Mouse (Mus musculus) stomach, postnatal 0 days (tissue): Measurements from ENCODE around the gene Tprn. TPM values are rescaled to one million over a fixed set of nuclear protein-coding genes. Genes with fewer than 3 reads are reported as not detected.

Experiments used
- ATAC-seq: fragments of 200-750 bp; cut with Nextera tagmentation; 2 replicates; pipeline ENCODE4 v1.8.0; 2017; ENCODE audit not compliant: low FRiP score, low TSS enrichment
- DNase-seq: peaks from one replicate; pipeline ENCODE4 v3.0.0-alpha.2; 2016; ENCODE audit warnings: low spot score
- H3K27ac ChIP-seq: fragments of 300-500 bp; sonication (generic); replicated peaks from 2 replicates; pipeline ENCODE4 v1.5.1; 2014; ENCODE audit warnings: mild to moderate bottlenecking, control low read depth
- H3K27me3 ChIP-seq: fragments of 300-500 bp; sonication (generic); 2 replicates; pipeline ENCODE4 v1.6.1; 2014; ENCODE audit warnings: low read length; ENCODE audit not compliant: control insufficient read depth, insufficient read depth
- H3K36me3 ChIP-seq: fragments of 300-500 bp; sonication (generic); 2 replicates; pipeline ENCODE4 v1.6.1; 2014; ENCODE audit warnings: low read length, mixed read lengths; ENCODE audit not compliant: control insufficient read depth, insufficient read depth
- H3K4me1 ChIP-seq: fragments of 300-500 bp; sonication (generic); replicated peaks from 2 replicates; pipeline ENCODE4 v1.6.1; 2014; ENCODE audit warnings: antibody characterized with exemption; ENCODE audit not compliant: control insufficient read depth, insufficient read depth
- H3K4me2 ChIP-seq: fragments of 300-500 bp; sonication (generic); replicated peaks from 2 replicates; pipeline ENCODE4 v1.6.1; 2014; ENCODE audit warnings: low read depth, mild to moderate bottlenecking, control low read depth, moderate library complexity
- H3K4me3 ChIP-seq: fragments of 300-500 bp; sonication (generic); 2 replicates; pipeline ENCODE4 v1.5.1; 2014; ENCODE audit warnings: low read depth, low read length, control low read depth
- H3K9ac ChIP-seq: fragments of 300-500 bp; sonication (generic); 2 replicates; pipeline ENCODE4 v1.6.1; 2014; ENCODE audit warnings: mild to moderate bottlenecking, low read length, control low read depth, mixed read lengths
- H3K9me3 ChIP-seq: fragments of 300-500 bp; sonication (generic); 2 replicates; pipeline ENCODE4 v1.6.1; 2016; ENCODE audit warnings: low read length; ENCODE audit not compliant: control insufficient read depth
- CTCF ChIP-seq: IDR thresholded peaks from 2 replicates; pipeline ENCODE4 v1.5.1; 2016; ENCODE audit warnings: antibody characterized with exemption, low read depth, mild to moderate bottlenecking, moderate library complexity
- EP300 ChIP-seq: optimal IDR thresholded peaks from 2 replicates; pipeline ENCODE3; 2016; ENCODE audit warnings: antibody characterized with exemption
- WGBS: fragments of 180-500 bp; shearing (Covaris S2); extraction: QIAGEN DNeasy Blood & Tissue Kit; methylation state at CpG from one replicate; pipeline ENCODE4 v1.1.7; 2014; 5-methylcytosine and 5-hydroxymethylcytosine counted together
- polyA plus RNA-seq: library from polyadenylated mRNA; unstranded; fragments of >200 nt; fragmentation: Nextera tagmentation; extraction: Ambion mirVana; gene quantifications from 2 replicates; pipeline ENCODE4 v1.2.1, GENCODE M21; 2015

Tprn gene
- polyA plus RNA-seq, 1 experiment from 2014 or later: 17.4 TPM

- no peak for TF ChIP-seq CTCF
- TF ChIP-seq EP300: no peak
- WGBS: 75% methylated on average over 4 of the region's 4 CpGs
- no peak overlapping the region for H3K4me3 ChIP-seq
- no peak for ATAC-seq
- H3K36me3 ChIP-seq: no peaks in the 10 kb centered on the region
- DNase-seq: no peak
- H3K4me2 ChIP-seq: no peak overlapping the region
- no peak overlapping the region for H3K9ac ChIP-seq
- no peaks in the 10 kb centered on the region for H3K27me3 ChIP-seq
- H3K4me1 ChIP-seq: no peaks in the 10 kb centered on the region
- no peak overlapping the region for H3K27ac ChIP-seq
- H3K9me3 ChIP-seq: no peaks in the 10 kb centered on the region
Observed at GRCm38 (mm10) chr2:25233421-25233820, 29.0 kb upstream of the Tprn start.

GRCm38 (mm10) chr2:25234050-25234449, 28.4 kb upstream of the Tprn start, which contains the start of gene Slc34a3:
Gene Slc34a3, minus strand, starts transcription at chr2:25234364.
- no peaks in the 10 kb centered on the region for H3K4me1 ChIP-seq
- H3K27ac ChIP-seq: no peak within 1 kb of the TSS
- H3K9ac ChIP-seq: 0 out of 2 replicates have a peak within 1 kb of the TSS, but pooled peaks have one; percentile 4
- no peaks in the 10 kb centered on the region for H3K36me3 ChIP-seq
- no peak within 1 kb of the TSS for H3K4me2 ChIP-seq
- 67% methylated on average over 3 of the region's 3 CpGs for whole genome bisulfite sequencing
- no peaks in the 10 kb centered on the region for H3K9me3 ChIP-seq
- H3K27me3 ChIP-seq: no peaks in the 10 kb centered on the region
- H3K4me3 ChIP-seq: no peak within 1 kb of the TSS
- TF ChIP-seq EP300 (no peak), CTCF (no peak)
- no peak for ATAC-seq
- DNase-seq: no peak

GRCm38 (mm10) chr2:25234551-25235220, 27.7 kb upstream of the Tprn start:
- Histone ChIP-seq H3K9ac (0 out of 2 replicates have a peak overlapping the region, but pooled peaks have one; percentile 4), H3K36me3 (no peaks in the 10 kb centered on the region), H3K4me1 (no peaks in the 10 kb centered on the region), H3K27ac (no peak overlapping the region), H3K4me3 (no peak overlapping the region), H3K9me3 (no peaks in the 10 kb centered on the region), H3K4me2 (no peak overlapping the region), H3K27me3 (no peaks in the 10 kb centered on the region)
- TF ChIP-seq EP300 (no peak), CTCF (no peak)
- 52% methylated on average over 5 of the region's 5 CpGs for WGBS
- ATAC-seq: no peak
- no peak for DNase-seq

- peak within 1 kb of the TSS; percentile 91 for H3K27ac ChIP-seq
- no peaks in the 10 kb centered on the region for H3K36me3 ChIP-seq
- no peaks in the 10 kb centered on the region for H3K9me3 ChIP-seq
- H3K4me1 ChIP-seq: peaks cover 4% of the 10 kb centered on the region; the same call in 1 of the 2 replicates
- H3K4me2 ChIP-seq: 0 out of 2 replicates have a peak within 1 kb of the TSS, but pooled peaks have one; percentile 17
- 0 out of 2 replicates have a peak within 1 kb of the TSS, but pooled peaks have one; percentile 27 for H3K9ac ChIP-seq
- no peak within 1 kb of the TSS for H3K4me3 ChIP-seq
- 33% methylated on average over 8 of the region's 8 CpGs for WGBS
- TF ChIP-seq EP300: no peak
- TF ChIP-seq CTCF: no peak
- no peak for ATAC-seq
- DNase-seq: no peak
- no peaks in the 10 kb centered on the region for H3K27me3 ChIP-seq
Observed at GRCm38 (mm10) chr2:25236614-25237013, 25.8 kb upstream of the Tprn start, which contains the start of gene Rnf224. Gene Rnf224, minus strand, starts transcription at chr2:25236787.

- Histone ChIP-seq H3K4me3 (no peak overlapping the region), H3K36me3 (no peaks in the 10 kb centered on the region), H3K9me3 (no peaks in the 10 kb centered on the region), H3K27ac (peak overlapping the region; percentile 91), H3K9ac (0 out of 2 replicates have a peak overlapping the region, but pooled peaks have one; percentile 27), H3K4me1 (peaks cover 5% of the 10 kb centered on the region; the same call in 1 of the 2 replicates), H3K27me3 (no peaks in the 10 kb centered on the region), H3K4me2 (0 out of 2 replicates have a peak overlapping the region, but pooled peaks have one; percentile 17)
- 46% methylated on average over 4 of the region's 4 CpGs for WGBS
- DNase-seq: peak; percentile 84
- TF ChIP-seq EP300 (no peak), CTCF (no peak)
- ATAC-seq: peak; percentile 45
Observed at GRCm38 (mm10) chr2:25237522-25237921, 24.9 kb upstream of the Tprn start.

GRCm38 (mm10) chr2:25238106-25238505, 24.3 kb upstream of the Tprn start:
- H3K27ac ChIP-seq: peak overlapping the region; percentile 91

More at GRCm38 (mm10) chr2:25238106-25238505, 24.3 kb upstream of the Tprn start:
- Histone ChIP-seq H3K4me3 (no peak overlapping the region), H3K27me3 (no peaks in the 10 kb centered on the region), H3K36me3 (no peaks in the 10 kb centered on the region), H3K9me3 (no peaks in the 10 kb centered on the region), H3K4me1 (peaks cover 7% of the 10 kb centered on the region; the same call in 1 of the 2 replicates), H3K9ac (no peak overlapping the region), H3K4me2 (peak overlapping the region; percentile 11; the same call in 1 of the 2 replicates)
- DNase-seq (peak; percentile 66), ATAC-seq (peak; percentile 69)
- TF ChIP-seq CTCF: no peak
- TF ChIP-seq EP300: no peak
